Mouse (Mus musculus): ENCODE measurements at regions not wholly inside any gene's neighbourhood (a gene's known extent, or its start where the extent isn't known, plus 50 kb on each side); places are given as distances from the start of the nearest gene placed in this dataset.

DNA sequence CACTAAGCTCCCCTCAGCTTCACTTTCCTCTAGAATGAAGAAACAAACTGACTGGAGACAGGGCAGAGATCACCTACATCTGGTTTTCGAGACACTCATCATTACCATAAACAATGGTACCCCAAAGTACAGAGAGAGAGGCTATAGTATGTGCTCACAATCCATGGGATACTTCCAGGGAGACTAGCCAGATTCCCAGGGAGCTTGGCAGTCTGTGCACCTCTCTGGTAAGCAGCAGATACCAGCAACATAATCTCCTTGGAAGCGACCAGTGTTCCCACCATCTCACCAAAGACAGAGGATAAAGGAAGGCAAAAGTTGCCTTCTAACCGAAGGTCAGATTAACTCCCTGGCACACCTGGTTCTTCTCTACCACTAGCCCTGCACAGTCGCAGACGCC lies 256.4 kb downstream of the Prdm2 start:
- Histone ChIP-seq H3K27me3 (ENCODE audit: control insufficient read depth, insufficient read depth, low read length, poor library complexity, severe bottlenecking) (no peaks in the 10 kb centered on the region), H3K4me1 (ENCODE audit: control insufficient read depth, insufficient read depth, low read length) (no peaks in the 10 kb centered on the region), H3K36me3 (ENCODE audit: control insufficient read depth, insufficient read depth, low read length, poor library complexity, severe bottlenecking) (no peaks in the 10 kb centered on the region), H3K9ac (ENCODE audit: low read depth, poor library complexity, severe bottlenecking) (no peak overlapping the region), H3K27ac (ENCODE audit: insufficient read depth, low read length) (no peak overlapping the region), H3K9me3 (replicated peaks; ENCODE audit: control insufficient read depth, insufficient read depth, low read length, poor library complexity, severe bottlenecking) (no peaks in the 10 kb centered on the region), H3K4me3 (ENCODE audit: low read depth, low read length) (no peak overlapping the region)
- TF ChIP-seq POLR2A (IDR thresholded peaks at IDR 0.05; ENCODE audit: insufficient read depth, low read length) = no peak
- TF ChIP-seq EP300 (IDR thresholded peaks at IDR 0.05; ENCODE audit: insufficient read depth, low read depth, low read length) = no peak
- no peak for TF ChIP-seq CTCF (IDR thresholded peaks at IDR 0.05; ENCODE audit: low read depth, low read length)

DNA sequence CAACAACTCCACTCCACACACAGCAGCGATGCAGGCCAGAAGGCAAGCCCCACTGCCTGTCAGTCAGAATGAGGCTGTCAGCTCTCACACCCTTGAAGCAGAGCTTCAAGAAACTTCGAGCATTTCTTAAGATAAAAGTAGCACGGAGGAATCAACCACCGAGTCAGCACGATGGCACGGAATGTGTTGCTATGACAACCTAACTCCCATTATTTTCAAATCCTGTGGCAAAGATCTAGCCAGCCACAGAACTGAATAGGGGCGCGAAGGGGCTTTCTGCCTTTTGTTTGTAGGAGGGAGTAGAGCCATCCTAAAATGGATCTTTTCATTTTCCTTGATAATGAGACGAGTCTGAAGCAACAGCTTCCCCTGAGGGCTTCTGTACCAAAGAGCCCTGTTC lies 259.1 kb downstream of the Prdm2 start:
- Histone ChIP-seq H3K4me1 (ENCODE audit: control insufficient read depth, insufficient read depth, low read length) (no peaks in the 10 kb centered on the region), H3K4me3 (ENCODE audit: low read depth, low read length) (no peak overlapping the region), H3K27me3 (ENCODE audit: control insufficient read depth, insufficient read depth, low read length, poor library complexity, severe bottlenecking) (no peaks in the 10 kb centered on the region), H3K9me3 (replicated peaks; ENCODE audit: control insufficient read depth, insufficient read depth, low read length, poor library complexity, severe bottlenecking) (no peaks in the 10 kb centered on the region), H3K9ac (ENCODE audit: low read depth, poor library complexity, severe bottlenecking) (no peak overlapping the region), H3K27ac (ENCODE audit: insufficient read depth, low read length) (no peak overlapping the region), H3K36me3 (ENCODE audit: control insufficient read depth, insufficient read depth, low read length, poor library complexity, severe bottlenecking) (no peaks in the 10 kb centered on the region)
- TF ChIP-seq CTCF (IDR thresholded peaks at IDR 0.05; ENCODE audit: low read depth, low read length) (no peak), EP300 (IDR thresholded peaks at IDR 0.05; ENCODE audit: insufficient read depth, low read depth, low read length) (no peak), POLR2A (IDR thresholded peaks at IDR 0.05; ENCODE audit: insufficient read depth, low read length) (no peak)

DNA sequence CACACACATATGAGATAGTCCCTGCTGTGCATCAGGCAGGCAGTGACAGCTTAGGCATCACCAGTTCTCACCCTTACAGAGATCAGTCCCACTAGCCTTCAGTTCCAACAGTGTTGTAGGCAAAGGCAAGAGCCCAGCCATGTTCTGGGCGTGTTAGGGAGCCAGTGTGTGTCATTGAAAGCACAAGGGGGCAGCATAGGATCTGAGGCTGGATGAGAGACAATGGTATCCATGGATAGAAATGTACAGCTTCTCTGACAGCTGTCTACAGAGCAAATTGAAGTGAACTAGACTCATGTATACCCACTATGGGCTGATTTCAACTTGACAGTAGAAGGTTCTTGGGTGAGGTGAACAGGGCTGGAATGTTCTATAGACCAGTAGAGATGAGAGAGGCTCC lies 259.9 kb downstream of the Prdm2 start:
- H3K9ac ChIP-seq (ENCODE audit: low read depth, poor library complexity, severe bottlenecking) = no peak overlapping the region
- no peaks in the 10 kb centered on the region for H3K27me3 ChIP-seq (ENCODE audit: control insufficient read depth, insufficient read depth, low read length, poor library complexity, severe bottlenecking)
- H3K9me3 ChIP-seq (replicated peaks; ENCODE audit: control insufficient read depth, insufficient read depth, low read length, poor library complexity, severe bottlenecking) = no peaks in the 10 kb centered on the region
- H3K36me3 ChIP-seq (ENCODE audit: control insufficient read depth, insufficient read depth, low read length, poor library complexity, severe bottlenecking) = no peaks in the 10 kb centered on the region
- H3K27ac ChIP-seq (ENCODE audit: insufficient read depth, low read length) = no peak overlapping the region
- TF ChIP-seq CTCF (IDR thresholded peaks at IDR 0.05; ENCODE audit: low read depth, low read length) (peak; percentile 11), EP300 (IDR thresholded peaks at IDR 0.05; ENCODE audit: insufficient read depth, low read depth, low read length) (no peak)
- H3K4me1 ChIP-seq (ENCODE audit: control insufficient read depth, insufficient read depth, low read length) = no peaks in the 10 kb centered on the region
- H3K4me3 ChIP-seq (ENCODE audit: low read depth, low read length) = no peak overlapping the region

DNA sequence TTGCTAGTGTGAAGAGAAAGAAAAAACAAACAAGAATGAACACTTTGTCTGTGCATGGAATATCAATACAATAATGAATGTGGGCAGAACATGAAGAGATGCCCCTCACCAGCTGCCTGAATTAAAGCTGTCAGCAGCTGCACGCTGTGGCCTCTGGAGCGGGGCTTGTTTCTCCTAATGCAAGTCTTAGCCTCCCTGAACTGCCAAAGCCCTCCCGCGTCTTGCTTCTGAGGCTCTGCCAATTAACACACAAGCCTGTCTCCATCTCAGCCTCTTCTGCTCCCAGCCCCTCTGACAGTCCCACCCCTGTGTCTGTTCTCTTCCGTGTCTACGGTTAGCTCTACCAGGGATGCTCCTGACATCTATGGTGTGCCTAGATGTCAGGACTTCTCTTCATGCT lies 265.1 kb downstream of the Prdm2 start:
- no peaks in the 10 kb centered on the region for H3K9me3 ChIP-seq (replicated peaks; ENCODE audit: control insufficient read depth, insufficient read depth, low read length, poor library complexity, severe bottlenecking)
- no peak overlapping the region for H3K27ac ChIP-seq (ENCODE audit: insufficient read depth, low read length)
- H3K9ac ChIP-seq (ENCODE audit: low read depth, poor library complexity, severe bottlenecking) = no peak overlapping the region
- no peaks in the 10 kb centered on the region for H3K4me1 ChIP-seq (ENCODE audit: control insufficient read depth, insufficient read depth, low read length)
- no peaks in the 10 kb centered on the region for H3K27me3 ChIP-seq (ENCODE audit: control insufficient read depth, insufficient read depth, low read length, poor library complexity, severe bottlenecking)
- H3K4me3 ChIP-seq (ENCODE audit: low read depth, low read length) = no peak overlapping the region
- no peaks in the 10 kb centered on the region for H3K36me3 ChIP-seq (ENCODE audit: control insufficient read depth, insufficient read depth, low read length, poor library complexity, severe bottlenecking)
- no peak for TF ChIP-seq POLR2A (IDR thresholded peaks at IDR 0.05; ENCODE audit: insufficient read depth, low read length)
- TF ChIP-seq CTCF (IDR thresholded peaks at IDR 0.05; ENCODE audit: low read depth, low read length) = no peak
- no peak for TF ChIP-seq EP300 (IDR thresholded peaks at IDR 0.05; ENCODE audit: insufficient read depth, low read depth, low read length)

DNA sequence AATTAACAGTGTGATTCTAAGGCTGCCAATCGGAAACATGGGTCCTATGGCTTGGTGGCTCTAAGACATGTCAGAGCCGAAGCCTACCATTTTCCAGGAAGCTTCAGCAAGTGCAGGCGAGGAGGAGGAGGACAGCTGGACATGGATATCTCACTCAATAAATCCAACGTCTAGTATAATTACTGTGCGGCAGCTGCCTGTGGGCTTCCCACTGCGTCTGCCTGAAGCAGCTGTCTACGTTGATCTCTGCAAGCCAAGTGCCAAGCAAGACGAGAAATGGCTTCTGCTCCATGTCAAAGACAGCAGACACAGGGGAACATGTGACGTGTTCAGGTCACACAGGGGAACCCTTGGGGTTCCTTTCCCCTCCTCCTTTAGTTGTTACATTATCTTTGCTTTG lies 279.2 kb downstream of the Prdm2 start:
- Histone ChIP-seq H3K27ac (ENCODE audit: insufficient read depth, low read length) (no peak overlapping the region), H3K4me3 (ENCODE audit: low read depth, low read length) (no peak overlapping the region), H3K9me3 (replicated peaks; ENCODE audit: control insufficient read depth, insufficient read depth, low read length, poor library complexity, severe bottlenecking) (peaks cover 8% of the 10 kb centered on the region), H3K27me3 (ENCODE audit: control insufficient read depth, insufficient read depth, low read length, poor library complexity, severe bottlenecking) (no peaks in the 10 kb centered on the region), H3K9ac (ENCODE audit: low read depth, poor library complexity, severe bottlenecking) (no peak overlapping the region), H3K36me3 (ENCODE audit: control insufficient read depth, insufficient read depth, low read length, poor library complexity, severe bottlenecking) (no peaks in the 10 kb centered on the region), H3K4me1 (ENCODE audit: control insufficient read depth, insufficient read depth, low read length) (no peaks in the 10 kb centered on the region)
- TF ChIP-seq EP300 (IDR thresholded peaks at IDR 0.05; ENCODE audit: insufficient read depth, low read depth, low read length) (no peak), POLR2A (IDR thresholded peaks at IDR 0.05; ENCODE audit: insufficient read depth, low read length) (no peak), CTCF (IDR thresholded peaks at IDR 0.05; ENCODE audit: low read depth, low read length) (no peak)

DNA sequence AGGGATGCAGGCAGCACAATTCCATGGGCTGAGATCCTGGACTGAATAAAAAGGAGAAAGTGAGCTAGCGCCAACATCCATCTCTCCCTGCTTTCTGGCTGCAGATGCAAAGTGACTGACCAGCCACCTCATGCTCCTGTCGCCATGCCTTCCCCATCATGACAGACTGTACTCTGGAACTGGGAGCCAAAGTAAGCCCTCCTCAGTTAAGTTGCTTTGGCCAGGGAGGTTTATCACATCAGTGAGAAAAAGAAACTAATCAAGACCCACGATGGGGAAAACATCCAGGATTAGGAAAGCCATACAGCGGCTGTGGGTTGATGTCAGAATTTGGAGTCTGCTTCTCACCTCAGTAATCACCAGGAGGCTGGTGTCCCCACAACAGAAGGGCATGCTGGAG lies 283.6 kb downstream of the Prdm2 start:
- no peak overlapping the region for H3K9ac ChIP-seq (ENCODE audit: low read depth, poor library complexity, severe bottlenecking)
- H3K27me3 ChIP-seq (ENCODE audit: control insufficient read depth, insufficient read depth, low read length, poor library complexity, severe bottlenecking) = no peaks in the 10 kb centered on the region
- H3K36me3 ChIP-seq (ENCODE audit: control insufficient read depth, insufficient read depth, low read length, poor library complexity, severe bottlenecking) = no peaks in the 10 kb centered on the region
- no peaks in the 10 kb centered on the region for H3K4me1 ChIP-seq (ENCODE audit: control insufficient read depth, insufficient read depth, low read length)
- H3K27ac ChIP-seq (ENCODE audit: insufficient read depth, low read length) = no peak overlapping the region
- H3K4me3 ChIP-seq (ENCODE audit: low read depth, low read length) = no peak overlapping the region
- TF ChIP-seq EP300 (IDR thresholded peaks at IDR 0.05; ENCODE audit: insufficient read depth, low read depth, low read length) (no peak), POLR2A (IDR thresholded peaks at IDR 0.05; ENCODE audit: insufficient read depth, low read length) (no peak), CTCF (IDR thresholded peaks at IDR 0.05; ENCODE audit: low read depth, low read length) (no peak)
- H3K9me3 ChIP-seq (replicated peaks; ENCODE audit: control insufficient read depth, insufficient read depth, low read length, poor library complexity, severe bottlenecking) = no peaks in the 10 kb centered on the region
